ENCODE assay signal across 21 mouse cellular contexts in genomic region chr1:51577701-51578100, GRCm38 (mm10).
DNase-seq lines count a peak whose midpoint lies in the region; ATAC-seq and TF ChIP-seq lines count a peak whose summit lies in the region.
"Had no signal": no experiment of that assay in that cellular context is flagged by ENCODE, and none has a peak within 500 bp of the region (broad histone marks: within the 10 kb centered on the region; RNA-seq: fewer than 3 reads in every experiment).

No protein-coding gene starts in this region.

- DNase-seq in liver, adult 2 months (ENCODE audit: extremely low read depth, low read depth, low spot score), result peak; percentile 9
- DNase-seq in 416B (ENCODE audit: low read depth), result peak; percentile 46
- DNase-seq in adrenal gland, postnatal 25 days, result no peak
- no peak for DNase-seq in heart, adult 18-20 months
- DNase-seq: cerebellum, postnatal 10 days; gastrocnemius, postnatal 36 days; heart, postnatal 14 days; kidney, postnatal 25 days; layer of hippocampus, adult 9-11 months had no signal

- H3K9me3 ChIP-seq in liver, embryonic 12.5 days (replicated peaks), result no peaks in the 10 kb centered on the region
- no peaks in the 10 kb centered on the region for H3K9me3 ChIP-seq in neural tube, embryonic 15.5 days (replicated peaks)
- H3K9me3 ChIP-seq: limb, embryonic 12.5 days; liver, embryonic 15.5 days; midbrain, embryonic 13.5 days had no signal

- TF ChIP-seq POLR2A in liver, adult 2 months (IDR thresholded peaks at IDR 0.05; ENCODE audit: extremely low read depth, insufficient read depth, low read length), result no peak

- no peak overlapping the region for H3K4me3 ChIP-seq in liver, adult 2 months (ENCODE audit: insufficient read depth, low read depth, low read length)
- no peak overlapping the region for H3K4me3 ChIP-seq in liver, embryonic 12.5 days
- no peak overlapping the region for H3K4me3 ChIP-seq in neural tube, embryonic 15.5 days (replicated peaks)
- H3K4me3 ChIP-seq: limb, embryonic 12.5 days; liver, embryonic 15.5 days; midbrain, embryonic 13.5 days had no signal

- no peaks in the 10 kb centered on the region for H3K36me3 ChIP-seq in liver, adult 2 months (ENCODE audit: control insufficient read depth, insufficient read depth, low read length)
- H3K36me3 ChIP-seq in liver, embryonic 12.5 days, result no peaks in the 10 kb centered on the region
- H3K36me3 ChIP-seq in neural tube, embryonic 15.5 days, result no peaks in the 10 kb centered on the region
- H3K36me3 ChIP-seq: limb, embryonic 12.5 days; liver, embryonic 15.5 days; midbrain, embryonic 13.5 days had no signal

- no peaks in the 10 kb centered on the region for H3K4me1 ChIP-seq in liver, adult 2 months (ENCODE audit: control insufficient read depth, insufficient read depth, low read length)
- H3K4me1 ChIP-seq in liver, embryonic 12.5 days, result no peaks in the 10 kb centered on the region
- no peaks in the 10 kb centered on the region for H3K4me1 ChIP-seq in neural tube, embryonic 15.5 days
- H3K4me1 ChIP-seq: liver, embryonic 15.5 days had no signal

- WGBS in liver, adult 2 months, result 85% methylated on average over 2 of the region's 2 CpGs
- WGBS in liver, embryonic 12.5 days (ENCODE audit: insufficient replicate concordance), result 76% methylated on average over 2 of the region's 2 CpGs
- WGBS in neural tube, embryonic 15.5 days, result 100% methylated on average over 2 of the region's 2 CpGs

- no peaks in the 10 kb centered on the region for H3K27me3 ChIP-seq in liver, adult 2 months (ENCODE audit: control insufficient read depth, insufficient read depth, low read length)
- H3K27me3 ChIP-seq in liver, embryonic 12.5 days (replicated peaks), result 0 out of 2 replicates have a peak, but pooled peaks cover 3% of the 10 kb centered on the region
- no peaks in the 10 kb centered on the region for H3K27me3 ChIP-seq in neural tube, embryonic 15.5 days (replicated peaks)
- H3K27me3 ChIP-seq: limb, embryonic 12.5 days; liver, embryonic 15.5 days; midbrain, embryonic 13.5 days had no signal

- H3K27ac ChIP-seq in liver, adult 2 months (replicated peaks; ENCODE audit: insufficient read depth, low read depth, low read length), result no peak overlapping the region
- H3K27ac ChIP-seq in liver, embryonic 12.5 days, result no peak overlapping the region
- H3K27ac ChIP-seq in neural tube, embryonic 15.5 days (replicated peaks), result no peak overlapping the region
- H3K27ac ChIP-seq: hindbrain, embryonic 14.5 days; limb, embryonic 12.5 days; liver, embryonic 15.5 days; macrophage; midbrain, embryonic 13.5 days had no signal

- H3K79me2 ChIP-seq in liver, adult 2 months (ENCODE audit: control insufficient read depth, insufficient read depth, low read length), result no peaks in the 10 kb centered on the region

- H3K4me2 ChIP-seq in liver, embryonic 12.5 days, result no peak overlapping the region
- no peak overlapping the region for H3K4me2 ChIP-seq in neural tube, embryonic 15.5 days
- H3K4me2 ChIP-seq: heart, embryonic 11.5 days; hindbrain, embryonic 14.5 days; limb, embryonic 12.5 days; liver, embryonic 15.5 days; midbrain, embryonic 13.5 days had no signal

- H3K9ac ChIP-seq in liver, adult 2 months (ENCODE audit: low read depth, low read length), result no peak overlapping the region
- no peak overlapping the region for H3K9ac ChIP-seq in liver, embryonic 12.5 days
- H3K9ac ChIP-seq in neural tube, embryonic 15.5 days (replicated peaks), result no peak overlapping the region
- H3K9ac ChIP-seq: hindbrain, embryonic 14.5 days; limb, embryonic 12.5 days; liver, embryonic 15.5 days; midbrain, embryonic 13.5 days had no signal

- ATAC-seq in liver, embryonic 12.5 days, result no peak
- ATAC-seq in common myeloid progenitor, adult 5-6 weeks (replicated peaks; ENCODE audit: low read depth, poor library complexity, severe bottlenecking), result peak; percentile 93
- ATAC-seq in monocyte, adult 5-6 weeks (replicated peaks; ENCODE audit: insufficient number of reproducible peaks, low FRiP score, low TSS enrichment, poor library complexity, severe bottlenecking), result peak; percentile 95
- no peak for ATAC-seq in neural tube, embryonic 15.5 days (ENCODE audit: low FRiP score)
- ATAC-seq: forebrain, embryonic 14.5 days; intestine, postnatal 0 days; midbrain, embryonic 13.5 days had no signal

- no peak for TF ChIP-seq CTCF in liver, adult 2 months (IDR thresholded peaks at IDR 0.05; ENCODE audit: low read depth, low read length)

Comparison
In these comparisons a context has a peak if more than half of its experiments do, and no peak if none do; other contexts are left out.
1. DNase-seq: peak in liver, adult 2 months (single experiment) and 416B (single experiment); none in adrenal gland, postnatal 25 days (single experiment) and heart, adult 18-20 months (0 of 2).
2. ATAC-seq: peak in common myeloid progenitor, adult 5-6 weeks (single experiment) and monocyte, adult 5-6 weeks (single experiment); none in liver, embryonic 12.5 days (single experiment) and neural tube, embryonic 15.5 days (single experiment).